Mouse (Mus musculus): ENCODE measurements at regions not wholly inside any gene's neighbourhood (a gene's known extent, or its start where the extent isn't known, plus 50 kb on each side); places are given as distances from the start of the nearest gene placed in this dataset.

GRCm38 (mm10) chr8:17596559-17596958 lies 1381.5 kb downstream of the Defb40 start:
- peak; percentile 55 for DNase-seq (ENCODE audit: low read depth, low spot score)

- DNase-seq (ENCODE audit: low read depth, low spot score), result no peak
Measured at GRCm38 (mm10) chr8:17594607-17595006, 1383.4 kb downstream of the Defb40 start.

GRCm38 (mm10) chr8:17590135-17590534 lies 1387.9 kb downstream of the Defb40 start:
- no peak for DNase-seq (ENCODE audit: low read depth, low spot score)

- DNase-seq (ENCODE audit: low read depth, low spot score), result no peak
Measured at GRCm38 (mm10) chr8:17588189-17588588, 1389.9 kb downstream of the Defb40 start.

GRCm38 (mm10) chr8:17587261-17587861 lies 1390.7 kb downstream of the Defb40 start:
- no peak for DNase-seq (ENCODE audit: low read depth, low spot score)
